Mouse (Mus musculus) regulatory T cell (primary cell): ENCODE data around the gene Vps13d.

Source experiments
- in situ Hi-C: fragments of 300-600 bp; cut with MboI, MseI; formaldehyde crosslinking; loops from one replicate; pipeline ENCODE4 v1.15.1; 2025; ENCODE audit warnings: high pct_unique_total_duplicates

Gene Vps13d

GRCm38 (mm10) chr4:145194559-145195162, at the start of gene Vps13d:
Gene Vps13d (minus strand): TSS chr4:145195005.
- in situ Hi-C loops = no loop called here

GRCm38 (mm10) chr4:145242719-145243350, 48.0 kb upstream of the Vps13d start:
- in situ Hi-C loops = no loop called here

GRCm38 (mm10) chr4:145240723-145241231, 46.0 kb upstream of the Vps13d start:
- in situ Hi-C loops = no loop called here

GRCm38 (mm10) chr4:145239049-145239830, 44.4 kb upstream of the Vps13d start:
- in situ Hi-C loops = no loop called here

- in situ Hi-C loops = no loop called here
Observed at GRCm38 (mm10) chr4:145236027-145236426, 41.2 kb upstream of the Vps13d start.

GRCm38 (mm10) chr4:145233487-145234228, 38.9 kb upstream of the Vps13d start:
- in situ Hi-C loops = no loop called here

- in situ Hi-C loops = no loop called here
Observed at GRCm38 (mm10) chr4:145231732-145232131, 36.9 kb upstream of the Vps13d start.

GRCm38 (mm10) chr4:145230647-145231046, 35.8 kb upstream of the Vps13d start:
- in situ Hi-C loops = no loop called here

GRCm38 (mm10) chr4:145229524-145230163, 34.8 kb upstream of the Vps13d start:
- in situ Hi-C loops = no loop called here

- in situ Hi-C loops = no loop called here
Observed at GRCm38 (mm10) chr4:145229051-145229450, 34.2 kb upstream of the Vps13d start.

GRCm38 (mm10) chr4:145224613-145225012, 29.8 kb upstream of the Vps13d start:
- in situ Hi-C loops = no loop called here

- in situ Hi-C loops = no loop called here
Observed at GRCm38 (mm10) chr4:145222064-145222463, 27.3 kb upstream of the Vps13d start.

GRCm38 (mm10) chr4:145221379-145221778, 26.6 kb upstream of the Vps13d start:
- in situ Hi-C loops = no loop called here

- in situ Hi-C loops = no loop called here
Observed at GRCm38 (mm10) chr4:145220001-145220400, 25.2 kb upstream of the Vps13d start.

- in situ Hi-C loops = loop anchor here (5.0 kb wide), 1 partner anchor 68 kb away; no protein-coding TSS in a partner anchor
Observed at GRCm38 (mm10) chr4:145219240-145219985, 24.6 kb upstream of the Vps13d start.

GRCm38 (mm10) chr4:145217837-145218236, 23.0 kb upstream of the Vps13d start:
- in situ Hi-C loops = loop anchor here (5.0 kb wide), 1 partner anchor 69 kb away; no protein-coding TSS in a partner anchor

GRCm38 (mm10) chr4:145217046-145217445, 22.2 kb upstream of the Vps13d start:
- in situ Hi-C loops = loop anchor here (5.0 kb wide), 1 partner anchor 70 kb away; no protein-coding TSS in a partner anchor

GRCm38 (mm10) chr4:145215396-145215795, 20.6 kb upstream of the Vps13d start:
- in situ Hi-C loops = loop anchor here (5.0 kb wide), 1 partner anchor 72 kb away; no protein-coding TSS in a partner anchor

- in situ Hi-C loops = loop anchor here (5.0 kb wide), 1 partner anchor 73 kb away; no protein-coding TSS in a partner anchor
Observed at GRCm38 (mm10) chr4:145214786-145215174, 20.0 kb upstream of the Vps13d start.
